Mouse (Mus musculus) forebrain, embryonic 10.5 days (tissue): Measurements from ENCODE around the gene Ydjc. TPM values are rescaled to one million over a fixed set of nuclear protein-coding genes. Genes with fewer than 3 reads are reported as not detected.

Experiments used
- DNase-seq: peaks from one replicate; pipeline ENCODE4 v3.0.0-alpha.2; 2017; ENCODE audit warnings: low spot score; ENCODE audit errors: extremely low spot score
- H3K27ac ChIP-seq: fragments of 300-500 bp; sonication (generic); 2 replicates; pipeline ENCODE4 v1.5.1; 2016; ENCODE audit warnings: mild to moderate bottlenecking
- H3K27me3 ChIP-seq: fragments of 300-500 bp; sonication (generic); 2 replicates; pipeline ENCODE4 v1.6.1; 2016; ENCODE audit warnings: mild to moderate bottlenecking; ENCODE audit not compliant: poor library complexity, severe bottlenecking
- H3K36me3 ChIP-seq: fragments of 300-500 bp; sonication (generic); replicated peaks from 2 replicates; pipeline ENCODE4 v1.6.1; 2016; ENCODE audit warnings: mild to moderate bottlenecking, moderate library complexity
- H3K4me1 ChIP-seq: fragments of 300-500 bp; sonication (generic); 2 replicates; pipeline ENCODE4 v1.6.1; 2016
- H3K4me3 ChIP-seq: fragments of 300-500 bp; sonication (generic); 2 replicates; pipeline ENCODE4 v1.5.1; 2016; ENCODE audit warnings: mild to moderate bottlenecking, moderate library complexity
- H3K9me3 ChIP-seq: fragments of 300-500 bp; sonication (generic); 2 replicates; pipeline ENCODE4 v1.6.1; 2016; ENCODE audit warnings: mild to moderate bottlenecking, moderate library complexity
- WGBS: fragments of 180-500 bp; shearing (Covaris S2); methylation state at CpG from one replicate; pipeline ENCODE4 v1.1.7; 2016; 5-methylcytosine and 5-hydroxymethylcytosine counted together
- microRNA counts: library from miRNA; unstranded; fragments of <30 nt; microRNA quantifications from one replicate; lab custom pipeline; 2017
- microRNA-seq: library from miRNA; unstranded; fragments of <30 nt; microRNA quantifications from one replicate; pipeline ENCODE4, GENCODE M21; 2017
- polyA plus RNA-seq: library from polyadenylated mRNA; unstranded; fragments of >200 nt; fragmentation: Nextera tagmentation; extraction: Ambion mirVana; gene quantifications from 2 replicates; pipeline ENCODE4 v1.2.1, GENCODE M21; 2016

Ydjc gene
- polyA plus RNA-seq, 1 experiment from 2014 or later = 5.8 TPM

- peaks cover 7% of the 10 kb centered on the region for H3K36me3 ChIP-seq
- under 1% methylated on average over 85 of the region's 85 CpGs for WGBS
- peak within 1 kb of the TSS; percentile 88 for H3K27ac ChIP-seq
- H3K4me3 ChIP-seq = peak within 1 kb of the TSS; percentile 64
- DNase-seq = peak; percentile 88
- H3K9me3 ChIP-seq = no peaks in the 10 kb centered on the region; the same call in 1 of the 2 replicates
- H3K27me3 ChIP-seq = peaks cover 50% of the 10 kb centered on the region
- peaks cover 29% of the 10 kb centered on the region for H3K4me1 ChIP-seq
These were observed 64.3 kb downstream of the Ydjc start, which contains the start of gene Rimbp3 for GRCm38 (mm10) chr16:17208389-17209361. TSS of gene Rimbp3 (plus strand) at chr16:17208603.

- H3K36me3 ChIP-seq = peaks cover 7% of the 10 kb centered on the region
- peaks cover 29% of the 10 kb centered on the region for H3K4me1 ChIP-seq
- H3K4me3 ChIP-seq = peak overlapping the region; percentile 64
- DNase-seq = no peak
- peaks cover 50% of the 10 kb centered on the region for H3K27me3 ChIP-seq
- 1% methylated on average over 37 of the region's 37 CpGs for WGBS
- peak overlapping the region; percentile 88 for H3K27ac ChIP-seq
- H3K9me3 ChIP-seq = no peaks in the 10 kb centered on the region; the same call in 1 of the 2 replicates
These were observed 65.1 kb downstream of the Ydjc start for GRCm38 (mm10) chr16:17209404-17209960.

MicroRNAs within 50 kb of the gene (microRNA counts, 519-probe panel; counts per million panel counts)
- microRNA mmu-miR-130b (lab: Ali Mortazavi, UCI) (6,670 counts per million, percentile 95 among the panel's probes with 10 or more counts), microRNA mmu-miR-301b (lab: Ali Mortazavi, UCI) (4,718 counts per million, percentile 81 among the panel's probes with 10 or more counts)

Small RNAs within 50 kb of the gene (microRNA-seq; reads per million reads assigned to microRNA genes)
- gene Mir130b (12,113 reads per million, percentile 96 among the genes with 10 or more reads in this experiment), gene Mir301b (344 reads per million, percentile 62 among the genes with 10 or more reads in this experiment)

Other genes starting within 250 kb of the Ydjc start
- gene Ppm1f, start 248.2 kb upstream of the Ydjc start, polyA plus RNA-seq = 29.0 and 29.6 TPM in 2 replicates
- gene Mapk1, start 161.2 kb upstream of the Ydjc start, polyA plus RNA-seq = 147 and 150 TPM in 2 replicates
- gene Ypel1, start 74.9 kb upstream of the Ydjc start, polyA plus RNA-seq = 96.2 and 97.4 TPM in 2 replicates
- gene Ppil2, start 33.4 kb upstream of the Ydjc start, polyA plus RNA-seq = 138 and 155 TPM in 2 replicates
- 153 and 164 TPM in 2 replicates for gene 2610318N02Rik, start 19.5 kb upstream of the Ydjc start, polyA plus RNA-seq
- gene Sdf2l1, start 12.2 kb upstream of the Ydjc start, polyA plus RNA-seq = 110 and 118 TPM in 2 replicates
- gene Ccdc116, start 2.6 kb downstream of the Ydjc start, polyA plus RNA-seq = 0.32 and 0.48 TPM in 2 replicates
- 436 and 440 TPM in 2 replicates for gene Ube2l3, start 58.0 kb downstream of the Ydjc start, polyA plus RNA-seq
- gene Rimbp3, start 64.0 kb downstream of the Ydjc start, polyA plus RNA-seq = 1.2 and 1.6 TPM in 2 replicates
- 14.7 and 16.5 TPM in 2 replicates for gene Hic2, start 89.0 kb downstream of the Ydjc start, polyA plus RNA-seq
- 7.8 and 8.8 TPM in 2 replicates for gene Tmem191c, start 131.5 kb downstream of the Ydjc start, polyA plus RNA-seq
- gene Serpind1, start 186.8 kb downstream of the Ydjc start, polyA plus RNA-seq = 0.15 and 0.20 TPM in 2 replicates